Mouse (Mus musculus) stomach, postnatal 0 days (tissue): ENCODE data around the gene Oas1a.

Experiments
- CTCF ChIP-seq: IDR thresholded peaks from 2 replicates; pipeline ENCODE4 v1.5.1; 2016; ENCODE audit warnings: antibody characterized with exemption, low read depth, mild to moderate bottlenecking, moderate library complexity
- EP300 ChIP-seq: optimal IDR thresholded peaks from 2 replicates; pipeline ENCODE3; 2016; ENCODE audit warnings: antibody characterized with exemption

DNA sequence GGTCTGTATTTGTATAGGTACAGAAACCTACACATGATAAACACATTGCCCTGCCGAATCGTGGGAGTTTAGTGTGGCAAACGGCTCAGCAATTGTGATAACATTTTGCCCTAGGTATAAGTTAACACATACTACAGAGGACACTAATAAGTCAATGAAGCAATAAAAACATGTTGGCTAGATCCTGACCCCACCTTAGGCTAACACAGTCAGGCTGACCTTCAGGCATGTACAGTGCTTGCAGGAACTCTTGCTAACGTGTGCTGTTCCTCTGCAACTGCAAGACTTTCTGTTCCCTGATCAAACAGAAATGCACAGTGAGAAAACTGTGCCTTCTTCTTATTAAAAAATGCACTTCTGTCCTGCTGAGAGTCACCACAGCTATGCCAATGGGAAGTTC lies 16.6 kb upstream of the Oas1a start:
- TF ChIP-seq CTCF (no peak), EP300 (no peak)
